Mouse (Mus musculus) forelimb bud, embryonic 11.5 days (tissue): ENCODE results near the gene Rasgef1c.

ENCODE experiments used
- DNase-seq: peaks from one replicate; pipeline ENCODE4 v3.0.0-alpha.2; 2012; ENCODE audit warnings: low read depth, low spot score

Gene Rasgef1c

GRCm38 (mm10) chr11:49901659-49902458, at the start of gene Rasgef1c:
Gene Rasgef1c (plus strand): TSS chr11:49901835.
- peak; percentile 62 for DNase-seq

- DNase-seq, result no peak
Measured at GRCm38 (mm10) chr11:49855144-49855543, 46.5 kb upstream of the Rasgef1c start.

GRCm38 (mm10) chr11:49861139-49861538, 40.5 kb upstream of the Rasgef1c start:
- no peak for DNase-seq

GRCm38 (mm10) chr11:49863926-49864325, 37.7 kb upstream of the Rasgef1c start:
- no peak for DNase-seq

GRCm38 (mm10) chr11:49867320-49867719, 34.3 kb upstream of the Rasgef1c start:
- DNase-seq, result no peak

GRCm38 (mm10) chr11:49869762-49870161, 31.9 kb upstream of the Rasgef1c start:
- peak; percentile 48 for DNase-seq

GRCm38 (mm10) chr11:49871914-49872313, 29.7 kb upstream of the Rasgef1c start:
- peak; percentile 51 for DNase-seq

- DNase-seq, result no peak
Measured at GRCm38 (mm10) chr11:49872779-49873178, 28.9 kb upstream of the Rasgef1c start.

- no peak for DNase-seq
Measured at GRCm38 (mm10) chr11:49876948-49877817, 24.5 kb upstream of the Rasgef1c start.

GRCm38 (mm10) chr11:49879950-49880642, 21.5 kb upstream of the Rasgef1c start:
- no peak for DNase-seq

GRCm38 (mm10) chr11:49883394-49883793, 18.2 kb upstream of the Rasgef1c start:
- no peak for DNase-seq

- DNase-seq, result no peak
Measured at GRCm38 (mm10) chr11:49888469-49888868, 13.2 kb upstream of the Rasgef1c start.

- DNase-seq, result no peak
Measured at GRCm38 (mm10) chr11:49891993-49892392, 9.6 kb upstream of the Rasgef1c start.

GRCm38 (mm10) chr11:49893806-49894205, 7.8 kb upstream of the Rasgef1c start:
- DNase-seq, result no peak

GRCm38 (mm10) chr11:49895966-49896590, 5.6 kb upstream of the Rasgef1c start:
- no peak for DNase-seq

GRCm38 (mm10) chr11:49900043-49900442, 1.6 kb upstream of the Rasgef1c start:
- no peak for DNase-seq

- DNase-seq, result no peak
Measured at GRCm38 (mm10) chr11:49900962-49901658, 525 bp upstream of the Rasgef1c start.

GRCm38 (mm10) chr11:49903333-49903732, 1.7 kb downstream of the Rasgef1c start:
- peak; percentile 61 for DNase-seq

GRCm38 (mm10) chr11:49918521-49919180, 17.0 kb downstream of the Rasgef1c start:
- DNase-seq, result peak; percentile 20

GRCm38 (mm10) chr11:49919304-49919703, 17.7 kb downstream of the Rasgef1c start:
- DNase-seq, result no peak
